Mouse (Mus musculus) MEL (cell line): ENCODE data around the gene 4930579G24Rik.

Experiments used
- MAX ChIP-seq: IDR thresholded peaks from 2 replicates; pipeline ENCODE4 v1.6.1; 2011; ENCODE audit warnings: low read length, improper control_type of control experiment
- MEF2A ChIP-seq: IDR thresholded peaks from 2 replicates; pipeline ENCODE4 v1.6.1; 2014; ENCODE audit warnings: low read depth, mild to moderate bottlenecking, inconsistent platforms, low read length, improper control_type of control experiment; ENCODE audit not compliant: poor library complexity, insufficient replicate concordance, severe bottlenecking; ENCODE audit errors: extremely low read depth

GRCm38 (mm10) chr3:79586804-79587203 lies 42.1 kb upstream of the 4930579G24Rik start:
- no peak for TF ChIP-seq MEF2A
- no peak for TF ChIP-seq MAX
